Mouse (Mus musculus): ENCODE measurements around the gene Xxylt1.

- TF ChIP-seq GATA1 (IDR thresholded peaks at IDR 0.05; ENCODE audit: borderline replicate concordance, low read length) (no peak), FLI1 (IDR thresholded peaks at IDR 0.05; ENCODE audit: low read length) (no peak)
These were observed 88.7 kb downstream of the Xxylt1 start for GRCm38 (mm10) chr16:30992568-30992967.

Data from megakaryocyte, embryonic 14.5 days (primary cell).